Mouse (Mus musculus): ENCODE results near the gene Fam172a.

The Fam172a gene

DNA sequence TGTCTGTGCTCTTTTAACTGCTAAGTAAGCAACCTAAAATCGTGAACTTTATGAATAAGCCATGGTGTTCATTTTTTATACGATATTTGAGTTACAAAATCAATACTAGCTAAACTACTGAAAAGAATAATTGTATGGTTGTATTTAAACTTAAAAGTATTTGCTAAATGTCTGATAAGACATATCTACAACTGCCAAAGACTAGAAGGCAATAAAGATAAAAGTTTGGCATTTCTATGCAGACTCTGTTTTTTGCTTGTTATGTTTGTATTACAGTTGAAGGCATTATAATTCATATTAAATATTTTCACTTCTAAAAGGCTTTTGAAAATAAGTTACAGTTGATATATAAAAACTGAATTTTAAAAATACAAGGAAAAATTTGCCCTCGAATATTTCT lies 274.4 kb downstream of the Fam172a start:
- DNase-seq (ENCODE audit: low read depth) = no peak

DNA sequence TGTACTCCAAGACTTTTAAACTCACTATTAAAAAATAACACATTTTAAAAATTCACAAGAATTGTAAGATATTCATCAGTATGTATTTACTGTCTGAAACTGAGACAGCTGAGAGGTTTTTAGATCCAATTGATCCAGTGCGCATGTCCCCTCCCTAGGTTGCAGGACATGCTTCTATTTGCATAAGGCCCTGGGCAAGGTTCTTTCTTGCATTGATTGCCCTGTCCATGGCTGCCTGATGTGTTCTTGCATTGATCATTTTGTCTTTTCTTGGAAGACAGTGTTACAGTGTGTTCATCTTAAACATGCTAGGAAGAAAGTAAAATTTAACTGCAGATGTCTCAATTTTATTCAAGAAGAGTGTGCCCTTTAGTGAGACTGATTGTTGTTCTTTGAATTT lies 275.3 kb downstream of the Fam172a start:
- DNase-seq (ENCODE audit: low read depth) = no peak

DNA sequence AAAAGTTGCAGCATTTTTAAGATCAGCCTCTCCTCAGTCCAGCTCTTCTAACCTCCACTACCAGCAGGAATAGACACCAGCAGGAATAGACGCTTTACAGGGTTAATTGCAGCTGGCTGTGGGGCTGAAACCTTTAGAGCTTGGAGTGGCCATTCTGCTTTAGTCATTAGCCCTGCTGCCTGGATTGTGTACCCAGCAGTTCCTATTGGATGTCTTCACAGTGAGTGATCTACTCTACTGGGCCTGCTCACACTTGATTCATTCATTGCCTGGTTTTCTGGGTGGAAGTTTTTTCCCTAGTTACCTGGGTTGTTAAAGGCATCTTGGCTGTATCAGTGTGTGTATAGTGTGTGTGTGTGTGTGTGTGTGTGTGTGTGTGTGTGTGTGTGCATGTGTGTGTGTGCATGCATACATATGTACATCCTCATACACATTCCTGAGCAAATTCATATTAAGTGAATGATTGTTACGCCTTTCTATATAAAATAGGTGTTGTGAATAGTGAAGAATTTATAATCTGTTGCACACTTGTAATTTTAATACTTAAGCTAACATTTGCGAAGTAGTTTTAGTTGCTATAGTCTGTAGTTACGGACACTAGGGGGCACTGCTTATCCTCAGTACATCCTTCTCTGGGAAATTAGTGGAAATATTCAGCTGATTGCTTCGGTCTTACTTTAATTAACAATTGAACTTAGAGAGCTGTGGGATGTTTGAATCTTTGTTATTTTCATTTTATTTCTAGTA lies 280.4 kb downstream of the Fam172a start:
- peak; percentile 17 for DNase-seq (ENCODE audit: low read depth)

DNA sequence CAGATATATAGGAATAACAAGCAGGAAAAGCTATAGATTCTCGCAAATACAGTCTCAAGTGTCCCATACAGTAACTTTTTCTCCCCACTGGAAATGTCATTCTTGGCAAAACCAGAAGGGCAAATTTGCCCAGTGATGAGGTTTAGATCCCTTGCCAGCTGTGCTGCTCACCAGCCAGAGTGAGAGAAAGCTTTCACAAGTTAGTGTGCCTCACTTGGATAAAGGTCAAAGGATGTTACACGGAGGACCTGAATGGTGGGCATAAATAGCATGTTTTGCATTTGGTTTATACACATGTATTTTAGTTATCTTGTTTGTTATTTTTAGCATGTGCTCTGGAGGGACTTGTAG lies 281.0 kb downstream of the Fam172a start:
- DNase-seq (ENCODE audit: low read depth) = no peak

DNA sequence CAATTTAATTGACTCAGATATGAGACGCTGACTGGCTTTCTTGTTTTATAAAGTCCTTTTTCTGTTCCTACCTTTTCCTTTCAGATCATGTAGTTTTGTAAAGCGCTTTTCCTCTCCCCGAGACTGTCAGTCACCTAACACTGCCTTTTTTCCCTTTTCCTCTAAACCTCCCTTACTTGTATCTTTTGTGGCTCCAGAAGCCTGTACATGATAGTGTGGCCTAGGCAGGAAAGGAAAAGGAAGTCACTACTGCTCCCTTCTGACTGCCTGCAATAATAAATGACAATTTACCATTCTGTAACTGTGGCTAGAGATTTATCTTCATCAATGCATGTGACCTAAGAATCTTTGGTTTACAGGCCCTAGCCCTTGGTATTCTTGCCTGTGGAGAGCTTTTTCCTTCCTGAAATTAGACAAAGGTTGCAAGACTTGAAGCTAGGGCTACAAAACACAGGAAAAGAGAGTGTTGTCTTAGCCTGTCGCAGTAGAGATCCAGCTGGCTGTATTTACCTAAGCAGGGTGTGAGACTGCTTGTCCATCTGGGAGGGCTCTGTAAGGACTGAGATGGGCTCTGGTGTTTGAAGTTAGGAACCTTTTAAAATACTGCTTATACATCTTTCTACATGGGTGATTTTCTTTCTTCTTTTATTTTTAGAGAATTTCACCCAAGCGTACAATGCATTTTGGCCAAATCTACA lies 289.5 kb downstream of the Fam172a start:
- DNase-seq (ENCODE audit: low read depth) = no peak

DNA sequence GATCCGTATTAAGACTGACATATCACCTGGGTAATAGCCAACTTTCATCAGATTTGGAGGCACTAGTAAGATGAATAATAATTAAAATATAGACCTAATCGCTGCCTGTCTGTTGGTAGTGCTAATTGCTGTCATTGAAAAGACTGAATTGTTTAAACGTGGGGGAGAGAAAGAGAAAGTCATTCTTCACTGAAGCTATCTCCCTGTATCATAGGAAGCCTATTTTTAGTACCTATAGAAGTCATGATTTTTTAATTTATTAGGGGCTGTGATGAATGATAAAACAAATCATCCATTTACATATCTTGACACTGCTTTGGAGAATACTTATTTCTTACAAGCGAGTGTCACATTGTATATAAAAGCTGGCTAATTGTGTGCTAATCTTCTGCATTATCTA lies 302.8 kb downstream of the Fam172a start:
- no peak for DNase-seq (ENCODE audit: low read depth)

DNA sequence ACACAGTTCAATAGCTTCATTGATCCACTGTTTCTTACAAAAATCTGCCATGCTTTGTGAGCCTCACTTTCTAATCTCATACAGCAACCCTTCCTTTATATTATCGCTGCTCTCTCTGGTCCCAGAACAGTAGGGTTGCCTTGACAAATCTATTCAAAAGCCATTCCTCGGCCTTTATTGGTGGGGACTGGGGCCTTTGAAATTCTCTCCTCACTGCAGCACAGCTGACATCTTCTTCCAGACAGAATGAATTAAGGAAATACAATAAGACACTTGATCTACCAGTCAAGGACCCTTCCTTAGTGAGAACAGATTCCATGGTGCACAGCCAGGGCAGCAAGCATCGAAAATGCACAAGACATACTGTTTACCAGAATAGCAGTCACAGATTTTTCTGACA lies 303.5 kb downstream of the Fam172a start:
- DNase-seq (ENCODE audit: low read depth) = no peak

DNA sequence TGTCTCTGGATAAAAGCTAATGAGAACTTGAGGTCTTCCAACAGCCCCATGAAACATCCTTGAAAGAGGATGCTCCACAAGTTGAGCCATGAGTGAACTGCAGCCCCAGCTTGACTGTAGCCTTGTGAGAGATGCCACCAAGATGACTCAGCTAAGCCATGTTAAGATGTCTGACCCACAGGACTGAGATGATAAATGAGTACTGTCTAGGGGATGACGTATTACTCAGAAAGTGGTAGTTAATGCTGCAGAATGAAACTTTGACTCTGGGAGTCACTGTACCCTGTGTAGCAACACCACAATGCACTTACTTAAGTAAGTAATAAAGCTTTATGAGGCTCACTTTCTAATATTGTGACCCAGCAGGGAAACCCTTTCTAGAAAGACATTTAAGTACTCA lies 308.3 kb downstream of the Fam172a start:
- no peak for DNase-seq (ENCODE audit: low read depth)

DNA sequence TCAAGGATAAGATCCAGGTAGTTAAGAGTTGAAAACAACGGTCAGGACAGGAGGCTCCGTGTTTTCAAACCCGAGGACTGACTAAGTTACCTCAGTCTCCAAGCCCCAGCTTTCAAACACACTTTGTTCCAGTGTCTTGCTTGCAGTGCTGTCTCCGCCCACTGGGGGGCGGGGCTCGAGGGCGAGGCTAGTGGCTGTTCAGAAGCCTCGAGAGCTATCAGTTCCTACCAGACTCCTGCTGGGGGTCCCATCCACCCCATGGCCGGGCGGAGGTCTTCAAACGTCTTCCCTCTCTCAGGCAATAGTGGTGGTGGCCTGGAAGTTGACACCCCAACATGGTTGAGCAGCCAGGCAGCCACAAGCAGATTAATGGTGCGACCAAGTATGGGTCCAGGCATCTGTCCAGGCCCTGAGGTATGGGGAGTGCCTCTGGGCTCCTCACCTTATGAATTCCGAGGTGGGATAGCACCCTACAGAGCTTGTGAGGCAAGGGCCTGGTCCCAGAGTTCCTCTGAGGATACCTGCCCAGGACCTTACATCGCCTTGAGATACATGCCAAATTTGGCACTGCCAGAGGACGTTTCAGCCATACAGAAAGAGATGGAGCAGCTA lies 323.0 kb downstream of the Fam172a start, which contains the start of gene Pou5f2:
Gene Pou5f2, plus strand, starts transcription at position 220 of the 612 bp plus-strand sequence.
- DNase-seq (ENCODE audit: low read depth) = no peak

DNA sequence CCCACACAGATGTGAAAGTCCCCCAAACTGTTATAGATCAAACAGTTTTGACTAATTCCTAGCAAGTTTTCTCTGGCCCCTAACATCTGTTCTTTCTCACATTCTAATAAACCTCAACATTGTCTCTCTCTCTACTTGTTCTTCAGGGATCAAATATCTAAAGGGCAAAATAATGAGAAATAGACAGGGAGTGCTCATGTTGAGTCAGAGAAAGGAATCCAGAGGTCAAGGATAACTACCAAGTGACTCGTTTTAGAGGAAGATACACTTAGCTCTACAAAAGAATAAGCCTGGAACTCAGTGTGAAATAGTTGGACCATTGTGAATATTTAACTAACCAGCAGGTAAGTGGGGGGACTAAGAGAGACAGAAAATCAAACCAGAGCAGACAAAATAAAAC lies 331.0 kb downstream of the Fam172a start:
- DNase-seq (ENCODE audit: low read depth) = no peak

DNA sequence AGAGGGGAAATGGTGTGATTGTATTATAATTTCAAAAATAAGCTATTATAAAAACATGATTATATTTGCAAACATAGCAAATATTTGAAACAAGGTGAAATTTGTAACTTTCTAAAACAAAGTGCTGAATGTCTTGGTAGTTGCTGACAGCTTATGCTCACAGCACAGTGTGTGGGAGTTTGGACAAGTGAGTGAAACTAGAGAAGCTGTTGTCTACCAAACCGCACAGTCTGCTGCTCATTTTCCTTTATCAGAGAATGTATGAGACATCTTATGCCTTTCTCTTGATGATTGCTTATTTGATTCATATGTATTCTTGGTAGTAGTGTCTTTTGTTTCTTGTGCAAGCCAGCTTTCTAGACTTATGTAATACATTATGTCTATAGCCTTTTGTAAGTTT lies 335.4 kb downstream of the Fam172a start:
- no peak for DNase-seq (ENCODE audit: low read depth)

DNA sequence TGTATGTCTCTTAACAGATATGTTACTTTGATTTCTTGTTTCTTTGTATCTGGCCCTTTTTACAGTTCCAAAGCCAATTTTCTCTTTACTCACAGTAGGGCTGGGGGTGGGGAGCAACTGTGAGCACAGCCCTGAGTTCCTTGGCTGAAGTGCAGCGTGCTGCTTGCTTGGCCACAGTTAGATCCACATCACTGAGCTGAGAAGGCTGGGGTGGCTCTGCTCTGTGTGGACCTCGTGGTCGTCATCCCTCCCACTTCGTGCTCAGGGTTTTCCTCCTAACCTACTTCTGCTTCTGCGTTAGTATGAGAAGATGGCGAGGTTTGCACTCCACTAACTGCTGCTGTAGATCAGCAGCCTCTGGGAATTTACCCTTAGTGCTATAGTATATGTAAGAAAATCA lies 341.4 kb downstream of the Fam172a start:
- no peak for DNase-seq (ENCODE audit: low read depth)

DNA sequence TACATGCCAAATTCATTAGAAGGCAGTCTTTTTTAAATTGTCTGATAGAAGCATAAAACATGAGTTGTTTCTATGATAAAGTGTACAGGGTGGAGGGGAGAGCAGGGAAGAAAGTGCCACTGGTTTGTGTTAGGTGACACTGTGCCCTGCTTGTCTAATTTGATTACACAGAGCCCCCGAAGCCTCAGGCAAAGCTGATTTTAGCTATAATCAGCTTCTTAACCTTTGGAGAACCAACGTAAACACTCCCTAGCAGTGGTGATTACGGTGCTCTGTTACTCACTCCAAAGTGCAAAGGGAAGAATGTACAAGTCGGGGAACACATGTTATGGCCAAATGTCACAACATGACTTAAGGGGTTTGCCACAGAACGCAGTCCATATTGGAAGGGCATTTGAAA lies 343.3 kb downstream of the Fam172a start:
- DNase-seq (ENCODE audit: low read depth) = no peak

DNA sequence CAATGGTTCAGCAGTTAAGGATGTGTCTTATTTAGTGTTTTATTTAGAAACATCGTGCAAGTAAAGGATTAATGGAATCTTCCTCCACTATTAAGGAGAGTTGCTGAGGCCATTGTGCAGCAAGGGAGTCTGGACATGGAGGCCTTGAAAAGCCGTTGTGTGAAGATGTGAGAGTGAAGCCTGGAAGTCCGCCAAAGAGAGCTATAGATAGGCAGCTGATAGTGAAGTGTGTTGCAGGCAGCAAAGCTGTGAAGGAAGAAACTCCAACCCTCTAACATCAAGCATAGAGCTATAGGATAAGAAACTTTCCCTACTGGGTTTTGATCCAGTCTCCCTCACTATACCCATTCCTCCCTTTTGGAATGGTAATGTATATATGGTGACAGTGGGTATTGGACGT lies 385.9 kb downstream of the Fam172a start:
- DNase-seq (ENCODE audit: low read depth) = no peak

DNA sequence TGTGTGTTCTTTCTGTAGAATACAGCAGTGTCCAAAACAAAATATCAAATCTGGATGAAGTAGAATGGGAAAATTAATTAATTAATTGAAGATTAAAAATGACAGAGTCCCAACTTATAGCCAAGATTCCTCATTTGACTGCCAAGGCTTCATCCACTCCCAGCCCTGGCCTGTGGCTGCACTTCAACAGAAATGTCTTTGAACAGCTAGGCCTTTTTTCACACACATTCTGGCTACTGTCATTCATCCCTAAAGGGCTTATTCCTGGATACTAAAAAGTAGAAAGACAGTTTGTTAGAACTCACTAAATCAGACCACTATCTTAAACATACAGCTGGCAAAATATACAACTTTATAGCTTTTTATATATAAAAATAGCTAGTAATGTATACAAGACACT lies 388.9 kb downstream of the Fam172a start:
- DNase-seq (ENCODE audit: low read depth) = no peak

DNA sequence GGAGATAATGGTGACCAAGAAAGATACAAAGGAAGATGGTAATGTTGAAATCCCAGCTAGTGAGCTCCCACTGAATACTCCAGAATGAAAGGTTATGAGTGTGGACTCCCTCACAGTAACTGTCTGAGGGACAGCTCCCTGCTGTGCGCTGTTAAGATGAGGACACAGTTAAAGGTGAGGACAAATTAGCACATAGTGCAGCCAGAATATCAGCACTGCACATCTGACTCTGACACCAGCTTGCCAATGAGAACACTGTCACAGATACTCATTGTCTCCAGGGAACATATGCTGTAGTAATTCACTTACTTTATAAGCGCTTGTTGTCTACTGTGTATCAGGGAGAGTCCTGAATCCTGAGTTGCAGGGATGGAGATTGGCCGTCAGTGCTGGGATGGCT lies 390.1 kb downstream of the Fam172a start:
- DNase-seq (ENCODE audit: low read depth) = no peak

DNA sequence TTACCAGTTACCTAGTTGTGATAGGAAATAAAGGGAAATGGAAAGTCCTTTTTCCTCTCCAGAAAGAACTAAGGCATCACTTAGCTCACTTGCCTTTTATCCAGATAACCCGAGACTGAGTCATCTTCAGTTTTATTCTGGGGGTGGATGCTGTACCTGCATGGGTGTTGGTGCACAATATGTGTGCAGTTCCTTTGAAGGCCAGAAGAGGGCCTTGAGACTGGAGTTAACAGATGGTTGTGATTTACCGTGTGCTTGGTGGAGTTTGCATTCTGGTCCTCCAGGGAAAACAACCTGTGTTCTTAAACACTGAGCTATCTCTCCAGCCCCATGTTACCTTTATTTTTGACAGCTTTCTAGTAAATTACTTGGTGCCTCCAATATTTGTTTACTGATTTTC lies 392.5 kb downstream of the Fam172a start:
- DNase-seq (ENCODE audit: low read depth) = no peak

DNA sequence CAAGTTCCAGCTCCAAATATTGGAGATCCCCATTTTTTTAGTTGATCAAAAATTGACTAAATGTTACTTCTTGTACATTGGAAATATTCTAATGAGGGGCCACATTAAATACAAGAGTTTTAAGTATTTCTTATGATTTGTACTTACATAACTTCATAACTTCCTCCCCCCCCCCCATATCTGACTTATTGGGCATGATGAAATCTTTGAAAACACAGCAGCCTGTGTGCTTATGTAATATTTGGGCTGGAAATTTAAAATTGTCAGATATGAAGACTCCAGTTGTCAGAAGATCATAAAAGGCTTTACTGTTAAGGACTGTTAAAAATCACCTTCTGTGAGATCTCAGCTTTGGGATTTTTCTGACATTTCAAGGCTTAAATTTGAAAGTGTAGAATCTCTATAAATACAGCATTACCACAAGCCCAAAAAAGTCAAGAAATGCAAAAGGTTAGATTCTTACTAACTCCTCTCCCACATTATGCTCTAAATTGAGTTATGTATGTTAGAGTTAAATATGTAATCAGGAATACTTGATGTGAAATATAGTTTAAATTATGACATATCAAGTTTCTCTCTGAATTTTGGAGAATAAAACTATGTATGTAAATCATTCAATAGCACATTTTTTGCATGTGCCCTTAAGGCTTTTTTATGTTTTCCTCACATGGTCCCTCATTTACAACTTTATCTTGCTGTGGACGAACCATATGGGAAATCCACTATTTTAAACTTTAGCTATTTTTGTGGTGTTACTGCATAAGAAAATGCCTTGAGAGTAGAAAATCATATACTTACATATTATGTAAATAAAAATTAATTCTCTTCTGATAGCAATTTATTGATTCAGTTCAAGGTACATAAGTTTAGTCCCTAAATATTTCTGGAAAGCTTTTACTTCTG lies 393.5 kb downstream of the Fam172a start:
- no peak for DNase-seq (ENCODE audit: low read depth)

DNA sequence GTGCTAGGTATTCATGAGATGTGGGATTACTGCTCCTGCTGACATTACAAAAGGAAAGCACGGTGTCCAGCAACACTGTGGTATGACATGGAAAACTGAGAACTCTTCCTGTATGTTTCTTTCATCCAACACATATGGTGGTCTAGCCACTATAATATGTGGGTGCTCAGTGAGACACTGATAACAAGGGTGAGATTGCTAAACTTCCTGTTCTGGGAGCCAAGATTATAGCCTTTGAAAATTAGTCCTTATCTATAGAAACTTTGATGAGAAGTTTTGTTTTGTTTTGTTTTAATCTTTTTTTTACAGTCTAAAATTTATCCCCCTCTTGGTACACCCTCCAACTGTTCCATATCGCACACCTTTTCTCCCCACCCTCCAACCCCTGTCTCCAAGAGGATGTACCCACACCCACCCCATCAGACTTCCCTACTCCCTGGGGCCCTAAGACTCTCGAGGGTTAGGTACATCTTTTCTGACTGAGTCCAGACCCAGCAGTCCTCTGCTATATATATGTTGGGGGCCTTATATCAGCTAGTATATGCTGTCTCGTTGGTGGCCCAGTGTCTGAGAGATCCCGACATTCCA lies 397.1 kb downstream of the Fam172a start:
- no peak for DNase-seq (ENCODE audit: low read depth)

DNA sequence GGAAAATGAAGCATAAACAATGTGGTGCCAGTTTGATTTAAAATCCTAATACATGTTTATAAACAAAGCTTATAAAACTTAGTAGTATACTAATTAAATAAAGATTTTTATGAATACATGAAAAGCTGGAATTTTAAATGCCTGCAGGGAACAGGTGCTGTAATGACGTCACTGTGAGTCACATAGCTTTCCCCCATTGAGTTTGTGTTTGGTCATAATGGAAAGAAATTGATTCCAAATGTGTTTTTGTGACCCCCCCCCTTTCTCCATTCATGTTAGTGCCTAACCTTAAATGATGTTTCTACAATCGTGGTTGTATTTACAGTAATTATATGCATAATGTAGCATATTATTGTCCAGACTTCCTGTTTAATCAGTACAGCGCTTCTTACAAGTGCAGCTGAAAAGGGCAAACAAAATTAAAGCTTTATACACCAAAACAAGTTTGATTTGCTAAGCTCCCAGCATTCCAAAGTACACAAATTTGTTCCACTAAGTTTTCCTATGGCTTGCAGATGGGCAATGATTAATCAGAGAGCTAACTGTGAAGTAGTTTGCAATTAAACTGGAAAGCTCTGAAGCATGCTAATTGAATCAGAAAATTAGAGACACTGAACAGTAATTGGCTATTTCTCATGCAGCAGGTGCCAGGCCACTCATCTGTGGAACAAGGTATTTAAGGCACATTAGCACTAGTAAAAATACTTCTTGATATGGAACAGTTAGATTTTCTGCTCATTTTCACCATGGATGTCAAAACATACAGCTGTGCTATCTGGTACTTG lies 398.1 kb downstream of the Fam172a start:
- DNase-seq (ENCODE audit: low read depth) = no peak

DNA sequence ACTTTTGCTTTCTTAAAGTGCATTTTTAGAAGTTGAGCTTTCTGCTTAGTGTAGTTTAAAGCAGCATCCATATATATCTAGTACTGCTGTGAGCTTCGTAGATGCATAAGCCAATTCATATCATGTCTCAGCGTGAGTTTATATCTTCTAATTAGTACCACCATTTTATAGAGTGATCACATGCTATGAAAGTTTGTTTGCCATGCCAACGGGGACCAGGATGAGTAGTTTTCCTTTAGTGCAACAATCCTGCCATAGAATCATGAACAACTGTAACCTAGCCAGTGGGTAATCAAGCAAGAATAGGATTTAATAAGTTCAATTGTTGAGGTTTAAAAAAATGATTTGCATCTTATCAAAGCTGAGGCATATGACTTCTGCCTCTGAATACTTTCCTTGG lies 398.8 kb downstream of the Fam172a start:
- no peak for DNase-seq (ENCODE audit: low read depth)
